Mouse (Mus musculus) cerebellum, adult 8-10 months (tissue): ENCODE data around the gene Madd.
"Not testable (repeated sequence)": the region's sequence is repeated elsewhere in the genome, so short reads cannot be mapped to it uniquely, and the experiment has no call there.

ENCODE experiments used
- DNase-seq: peaks from one replicate; pipeline ENCODE4 v3.0.0; 2022

Madd gene

DNA sequence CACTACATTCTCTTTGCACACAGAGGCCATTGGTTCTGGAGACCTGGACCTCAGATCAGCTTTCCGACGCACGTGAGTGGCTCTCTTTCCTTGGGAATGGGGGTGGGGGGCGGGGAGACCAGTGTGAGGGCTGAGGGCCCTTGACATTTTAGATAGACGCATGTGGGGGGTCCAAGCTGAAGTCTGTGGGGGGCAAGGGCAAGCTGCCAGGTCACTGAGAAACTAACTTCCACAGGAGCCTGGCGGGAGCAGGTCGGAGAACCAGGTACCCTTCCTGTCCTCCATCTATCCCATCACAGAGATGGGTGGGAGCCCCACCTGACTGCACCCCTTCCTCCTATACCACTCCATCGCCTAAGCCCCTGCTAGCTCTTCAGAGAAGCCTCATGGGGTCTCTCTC, 62.1 kb downstream of the Madd start:
- DNase-seq: no peak

DNA sequence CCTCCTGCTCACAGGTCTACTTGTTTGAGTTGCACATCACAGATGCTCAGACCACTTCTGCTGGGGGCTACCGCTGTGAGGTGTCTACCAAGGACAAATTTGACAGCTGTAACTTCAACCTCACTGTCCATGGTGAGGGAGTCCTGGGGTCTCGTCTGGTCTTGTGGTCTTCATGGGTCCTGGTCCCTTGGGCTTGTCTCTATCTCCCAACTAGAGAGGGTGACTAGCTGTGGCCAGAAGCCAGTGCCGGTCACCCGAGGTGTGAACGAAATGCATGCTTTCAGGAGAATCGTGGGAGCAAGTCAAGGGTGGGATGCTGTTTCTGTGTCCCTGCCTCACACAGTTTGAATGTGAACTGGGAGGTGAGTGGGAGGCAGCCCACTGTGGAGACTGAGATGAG, 62.6 kb downstream of the Madd start:
- no peak for DNase-seq

DNA sequence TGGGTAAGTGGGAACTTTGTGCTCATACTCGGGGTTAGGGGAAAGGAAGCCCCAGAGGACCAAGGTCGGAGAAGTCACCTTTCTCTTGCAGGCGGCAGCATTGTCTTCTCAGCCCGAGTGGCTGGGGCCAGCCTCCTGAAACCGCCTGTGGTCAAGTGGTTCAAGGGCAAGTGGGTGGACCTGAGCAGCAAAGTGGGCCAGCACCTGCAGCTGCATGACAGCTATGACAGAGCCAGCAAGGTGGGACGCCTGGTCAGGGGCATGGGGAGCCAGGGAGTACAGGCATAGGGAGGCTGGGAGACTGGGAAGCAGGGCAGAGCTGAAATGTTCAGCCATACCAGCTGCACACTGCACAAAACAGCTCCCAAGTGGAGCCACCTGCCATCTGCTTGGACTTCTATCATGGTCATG, 63.4 kb downstream of the Madd start:
- DNase-seq: peak; percentile 58

DNA sequence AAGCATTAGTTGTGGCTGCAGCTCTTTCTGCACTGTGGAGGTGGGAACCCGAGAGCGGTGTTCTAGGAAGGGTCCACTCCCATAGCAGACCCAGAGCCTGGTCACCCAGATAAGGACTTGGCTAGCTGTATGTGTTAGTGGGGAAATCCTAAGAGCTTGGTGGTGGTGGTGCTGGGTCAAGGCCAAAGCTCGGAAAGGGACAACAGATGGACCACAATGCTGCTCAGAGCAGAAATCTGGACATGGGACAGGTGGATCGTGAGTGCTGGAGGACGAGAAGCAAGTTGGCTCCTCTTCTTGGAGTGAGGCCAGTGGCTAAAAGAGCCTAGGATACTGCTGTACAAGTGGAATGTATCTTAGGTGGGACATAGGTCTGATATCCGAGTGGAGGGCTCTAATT, 64.1 kb downstream of the Madd start:
- DNase-seq: peak; percentile 95

DNA sequence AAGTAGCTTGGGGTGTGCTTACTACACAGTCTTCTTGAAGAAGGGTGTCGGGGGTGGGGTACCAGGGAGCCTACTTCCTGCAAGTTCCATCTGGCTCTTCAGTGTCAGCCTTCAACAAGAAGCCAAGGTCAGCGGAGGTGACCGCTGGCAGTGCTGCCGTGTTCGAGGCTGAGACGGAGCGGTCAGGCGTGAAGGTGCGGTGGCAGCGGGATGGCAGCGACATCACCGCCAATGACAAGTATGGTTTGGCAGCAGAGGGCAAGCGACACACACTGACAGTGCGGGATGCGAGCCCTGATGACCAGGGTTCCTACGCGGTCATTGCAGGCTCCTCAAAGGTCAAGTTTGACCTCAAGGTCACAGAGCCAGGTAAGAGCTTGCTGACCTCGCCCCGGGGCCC, 64.6 kb downstream of the Madd start:
- DNase-seq: peak; percentile 78

DNA sequence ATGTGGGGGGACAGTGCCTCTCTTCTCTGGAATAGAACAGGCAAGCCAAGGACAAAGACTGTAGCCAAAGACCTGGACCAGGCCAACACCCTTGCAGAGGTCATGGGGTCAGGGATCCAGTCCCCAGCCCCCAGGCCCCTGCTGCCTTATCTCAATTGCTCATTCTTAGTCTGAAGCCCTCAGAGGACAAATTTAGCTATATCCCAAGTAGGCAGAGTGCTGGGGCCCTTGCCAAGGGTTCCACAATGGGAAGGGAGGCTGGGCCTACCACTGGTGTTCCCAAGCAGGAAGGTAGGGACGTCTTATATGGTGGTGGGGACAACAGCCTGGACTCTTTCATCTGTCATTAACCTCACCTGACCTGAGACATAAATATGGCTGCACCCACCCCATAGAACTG, 65.0 kb downstream of the Madd start:
- no peak for DNase-seq

DNA sequence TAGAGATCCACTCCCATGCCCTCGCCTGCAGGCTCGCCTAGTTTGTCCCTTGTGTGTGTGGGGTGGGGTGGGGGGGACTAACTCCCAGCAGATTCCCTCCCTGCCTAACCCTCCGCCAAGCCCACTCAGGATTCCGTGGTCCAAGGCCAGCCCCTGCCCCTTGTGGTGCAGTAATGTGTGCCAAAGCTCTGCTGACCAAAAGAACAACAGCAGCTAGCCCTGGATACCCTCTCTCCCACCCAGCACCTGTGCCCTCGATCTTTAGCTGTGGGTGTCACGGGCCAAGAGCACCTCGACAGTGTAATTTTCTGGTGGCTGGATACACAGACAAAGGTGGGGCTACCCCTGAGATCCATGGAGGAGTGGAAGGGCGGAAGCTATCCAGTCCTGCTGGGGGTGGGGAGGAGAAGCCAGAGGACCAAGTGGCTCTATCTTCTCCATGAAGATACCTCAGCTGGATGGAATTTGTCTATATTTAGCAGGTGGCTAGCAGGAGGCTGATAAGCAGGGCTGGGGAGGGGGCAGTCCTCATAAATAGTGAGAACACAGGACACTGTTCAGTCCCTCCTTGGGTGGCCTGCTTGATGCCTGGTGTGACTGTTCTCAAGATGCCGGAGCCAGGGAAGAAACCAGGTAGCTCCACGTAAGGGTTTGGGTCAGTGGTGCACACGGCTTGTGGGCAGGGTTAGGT, 65.9 kb downstream of the Madd start, which contains the start of gene Mybpc3:
Gene Mybpc3, plus strand, starts transcription at position 560 of the 691 bp plus-strand sequence.
- DNase-seq: no peak

DNA sequence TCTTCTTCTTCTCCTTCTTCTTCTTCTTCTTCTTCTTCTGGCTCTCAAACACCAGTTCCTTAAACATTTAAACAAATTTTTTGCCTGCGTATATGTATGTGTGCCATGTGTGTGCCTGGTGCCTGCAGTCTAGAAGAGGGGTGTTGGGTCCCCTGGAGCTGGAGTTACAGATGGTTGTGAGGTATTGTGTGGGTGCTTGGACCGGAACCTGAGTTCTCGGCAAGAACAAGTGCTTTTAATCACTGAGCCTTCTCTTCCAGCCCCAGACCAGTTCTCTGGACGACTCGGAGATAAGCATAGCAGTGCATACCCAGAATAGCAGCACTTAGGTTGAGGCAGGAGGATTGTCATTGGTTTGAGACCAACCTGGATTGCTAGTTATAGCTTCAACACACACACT, 66.8 kb downstream of the Madd start:
- DNase-seq: no peak

DNA sequence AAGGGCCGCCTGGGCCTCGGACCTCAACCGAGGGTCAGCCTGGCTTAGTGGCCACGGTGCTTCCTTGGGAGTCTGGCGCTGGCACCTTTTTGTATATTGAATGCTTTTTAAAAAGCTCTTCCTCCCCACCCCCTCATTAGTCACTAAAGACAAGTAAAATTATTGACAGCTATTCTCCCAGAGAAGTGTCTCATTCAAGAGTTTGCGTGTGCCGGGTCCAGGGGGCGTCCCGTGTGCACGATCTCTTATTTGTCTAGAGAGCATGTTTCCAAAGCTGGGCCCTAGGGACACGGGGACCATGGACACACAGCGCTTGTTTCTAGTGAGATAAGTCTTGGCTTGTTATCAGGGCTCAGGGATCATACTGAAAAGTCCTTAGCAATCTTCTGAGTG, 68.1 kb downstream of the Madd start:
- DNase-seq: no peak

DNA sequence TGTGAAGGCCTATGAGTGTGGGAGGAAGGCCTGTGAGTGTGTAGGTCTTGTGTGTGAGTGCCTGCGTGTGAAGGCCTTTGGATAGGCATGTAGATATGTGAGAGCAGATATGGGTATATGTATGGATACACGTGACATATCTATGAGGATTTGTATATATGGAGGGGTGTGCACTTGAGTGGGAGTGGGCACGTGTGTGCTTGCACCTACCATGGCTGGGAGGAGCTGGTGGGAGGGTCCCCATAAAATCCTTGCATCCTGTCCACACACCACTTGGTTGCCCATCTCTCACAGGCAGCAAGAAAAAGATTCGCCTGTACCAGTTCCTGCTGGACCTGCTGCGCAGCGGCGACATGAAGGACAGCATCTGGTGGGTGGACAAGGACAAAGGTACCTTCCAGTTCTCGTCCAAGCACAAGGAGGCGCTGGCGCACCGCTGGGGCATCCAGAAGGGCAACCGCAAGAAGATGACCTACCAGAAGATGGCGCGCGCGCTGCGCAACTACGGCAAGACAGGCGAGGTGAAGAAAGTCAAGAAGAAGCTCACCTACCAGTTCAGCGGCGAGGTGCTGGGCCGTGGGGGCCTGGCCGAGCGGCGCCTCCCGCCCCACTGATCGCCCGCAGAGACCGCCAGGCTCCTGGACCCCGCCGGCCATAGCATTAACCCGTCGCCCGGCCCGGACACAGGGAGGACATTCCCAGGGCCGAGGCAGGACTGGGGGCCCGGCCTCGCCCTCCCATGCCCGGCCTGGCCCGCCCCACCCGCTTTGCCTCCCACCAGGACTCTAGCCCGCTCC, 68.7 kb downstream of the Madd start:
- peak; percentile 100 for DNase-seq

DNA sequence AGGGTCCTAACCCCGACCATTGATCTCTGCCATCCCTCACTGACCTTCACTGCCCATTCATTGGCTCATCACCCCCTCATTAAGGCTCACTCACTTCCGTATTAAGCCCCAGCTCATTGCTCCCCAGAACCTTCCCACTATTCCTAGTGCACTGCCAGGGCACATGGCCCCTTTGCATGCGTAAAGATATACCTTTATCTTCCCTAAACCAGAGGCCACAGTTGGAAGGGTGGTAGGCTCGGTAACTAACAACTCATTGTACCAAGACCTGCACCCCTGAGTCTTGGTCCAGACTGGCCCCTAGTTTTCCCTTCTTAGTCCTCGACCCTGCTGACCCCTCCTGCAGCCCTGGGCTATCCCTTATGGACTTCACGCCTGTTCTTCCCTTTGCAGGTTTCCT, 69.8 kb downstream of the Madd start:
- DNase-seq: no peak

DNA sequence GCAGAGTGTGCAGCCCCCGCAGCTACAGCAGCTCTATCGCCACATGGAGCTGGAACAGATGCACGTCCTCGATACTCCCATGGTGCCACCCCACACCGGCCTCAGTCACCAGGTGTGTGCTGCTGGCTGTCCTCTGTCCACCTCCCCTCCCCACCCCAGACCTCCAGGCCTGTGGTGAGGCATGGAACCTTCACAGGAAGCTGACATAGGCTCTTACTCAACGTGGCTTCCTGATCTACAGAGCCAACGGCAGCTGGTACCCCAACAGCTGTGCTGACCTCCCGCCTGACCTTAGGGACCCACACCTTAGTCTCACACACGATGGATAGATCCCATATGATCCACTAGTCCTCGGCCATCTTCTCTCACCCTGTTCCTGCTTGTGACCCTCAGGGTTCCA, 70.3 kb downstream of the Madd start:
- DNase-seq: no peak

DNA sequence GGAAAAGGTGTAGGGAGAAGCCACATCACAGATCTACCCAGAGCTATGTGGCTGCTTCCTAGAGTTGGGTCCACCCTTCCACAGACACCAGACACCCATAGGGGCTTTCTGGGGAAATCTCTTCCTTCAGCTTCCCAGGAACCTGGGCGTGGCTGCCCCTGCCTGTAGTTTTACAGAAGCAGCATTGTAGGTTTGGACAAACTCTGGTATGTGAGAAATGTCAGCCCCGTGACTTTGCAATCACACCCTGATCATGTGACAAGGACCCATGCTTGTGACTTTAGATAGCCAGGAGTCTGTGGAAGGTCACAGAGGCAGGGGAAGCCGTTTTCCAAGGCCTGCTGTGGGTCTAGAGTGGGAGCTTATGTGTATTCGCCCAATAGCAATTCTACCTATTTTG, 71.1 kb downstream of the Madd start:
- no peak for DNase-seq

DNA sequence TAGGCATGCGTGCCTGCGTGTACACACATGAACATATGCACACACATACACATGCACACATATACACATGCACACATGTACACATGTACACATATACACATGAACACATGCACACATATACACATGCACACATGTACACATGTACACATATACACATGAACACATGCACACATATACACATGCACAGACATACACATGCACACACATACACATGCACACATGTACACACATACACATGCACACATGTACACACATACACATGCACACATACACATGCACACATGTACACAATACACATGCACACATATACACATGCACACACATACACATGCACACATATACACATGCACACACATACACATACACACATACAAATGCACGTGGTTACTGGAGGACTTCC, 71.8 kb downstream of the Madd start:
- DNase-seq: not testable (repeated sequence)

DNA sequence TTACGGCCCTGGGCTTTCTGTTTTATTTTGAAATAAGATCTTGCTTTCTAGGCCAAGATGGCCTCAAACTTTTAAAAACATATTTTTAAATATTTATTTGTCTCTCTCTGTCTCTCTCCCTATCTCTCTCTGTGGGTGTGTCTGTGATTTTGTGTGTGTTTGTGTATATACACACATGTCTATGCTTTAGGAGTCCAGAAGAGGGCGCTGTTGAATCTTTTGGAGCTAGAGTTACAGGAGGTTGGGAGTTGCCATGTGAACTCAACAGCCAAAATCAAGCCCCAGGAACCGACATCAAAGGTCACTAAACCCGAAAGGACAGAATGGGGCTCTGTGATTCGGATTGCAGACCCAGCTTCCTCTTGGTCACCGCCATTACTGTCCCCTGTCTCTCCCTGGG, 73.2 kb downstream of the Madd start:
- no peak for DNase-seq

DNA sequence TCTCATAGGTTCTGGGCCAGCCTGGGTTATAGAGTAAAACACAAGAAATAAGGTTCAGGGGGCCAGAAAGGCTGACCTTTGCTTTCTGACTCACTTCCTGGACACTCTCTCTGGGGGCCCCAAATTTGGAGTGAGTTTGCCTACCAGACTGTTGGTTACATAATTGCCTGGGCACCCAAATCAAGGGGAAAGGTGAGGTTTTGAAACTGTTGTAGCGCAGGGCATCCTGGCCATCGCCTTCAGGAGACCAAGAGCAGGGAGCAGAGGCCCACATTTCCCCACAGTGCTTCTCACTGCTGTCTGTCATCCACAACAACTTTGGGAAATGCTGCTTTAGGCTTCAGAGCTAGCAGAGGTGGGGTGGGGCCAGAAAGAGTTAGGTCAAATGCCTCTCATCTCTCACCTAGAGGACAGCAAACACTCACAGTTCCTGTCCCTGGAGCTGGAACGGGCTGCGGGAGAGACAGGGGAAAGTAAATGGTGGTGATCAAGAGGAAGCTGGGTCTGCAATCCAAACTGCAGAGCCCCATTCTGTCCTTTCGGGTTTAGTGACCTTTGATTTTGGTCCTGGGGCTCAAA, 73.7 kb downstream of the Madd start:
- no peak for DNase-seq

DNA sequence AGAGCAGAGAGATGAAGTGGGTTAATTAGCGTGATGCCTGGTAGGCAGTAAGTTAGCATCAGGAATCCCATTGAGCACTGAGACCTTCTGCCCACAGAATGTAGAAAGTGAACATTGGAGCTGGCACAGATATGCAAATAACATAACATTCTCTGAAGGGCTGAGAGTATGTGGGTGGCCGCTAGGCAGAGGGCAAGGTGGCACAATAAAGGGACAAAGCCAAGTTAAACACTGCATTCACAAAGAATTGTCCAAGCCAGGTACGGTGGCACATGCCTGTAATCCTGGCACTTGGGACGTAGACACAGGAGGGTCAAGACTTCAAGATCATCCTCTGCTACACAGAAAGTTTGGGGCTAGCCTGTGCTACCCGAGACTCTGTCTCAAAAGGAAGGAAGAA, 74.4 kb downstream of the Madd start:
- DNase-seq: no peak

DNA sequence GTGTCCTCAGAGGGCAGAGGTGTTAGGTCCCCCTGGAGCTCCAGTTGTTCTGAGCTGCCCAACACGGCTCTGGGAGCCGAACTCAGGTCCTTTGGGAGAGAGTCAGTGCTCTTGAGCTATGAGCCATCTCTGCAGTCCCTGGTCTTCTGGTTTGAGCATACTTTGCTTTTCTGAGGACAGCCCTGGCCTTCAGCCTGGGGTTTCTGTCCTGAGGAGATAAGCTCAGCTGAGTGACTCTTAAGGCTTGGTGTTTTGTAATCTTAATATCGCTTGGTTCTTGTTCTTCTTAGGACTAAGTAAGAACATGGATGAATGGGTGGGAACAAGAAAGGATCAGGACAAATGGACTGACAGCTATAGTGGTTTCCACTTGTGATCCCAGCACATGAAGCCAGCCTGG, 75.5 kb downstream of the Madd start:
- DNase-seq: no peak

DNA sequence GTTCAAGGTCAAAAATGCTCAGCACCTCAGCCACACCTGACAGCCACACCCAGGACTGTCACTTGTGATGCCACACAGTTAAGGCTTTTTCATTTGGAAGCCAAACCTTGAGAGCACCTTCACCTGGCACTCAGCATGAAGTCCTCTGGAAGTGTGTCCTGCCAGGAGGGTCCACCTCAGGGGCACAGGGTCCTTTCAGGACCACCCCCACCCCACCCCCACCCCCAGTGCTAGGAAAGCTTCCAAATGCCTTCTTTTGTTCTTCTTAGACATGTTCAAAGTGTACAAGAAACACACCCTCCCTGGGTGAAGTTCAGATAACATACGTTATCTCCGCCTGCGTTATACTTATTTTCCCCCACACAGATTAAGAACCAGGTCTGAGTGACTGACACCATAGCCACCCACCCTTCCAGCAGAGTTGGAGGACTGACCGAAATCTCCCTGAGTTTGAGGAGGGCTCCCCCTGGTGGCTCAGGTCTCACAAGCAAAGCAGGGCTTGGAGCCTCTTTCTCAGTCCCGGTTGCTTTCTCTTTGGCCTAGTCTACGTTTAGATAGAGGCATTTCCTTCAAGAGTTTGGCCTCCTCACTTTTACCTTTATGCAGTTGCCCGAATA, 82.4 kb downstream of the Madd start:
- DNase-seq: peak; percentile 92

DNA sequence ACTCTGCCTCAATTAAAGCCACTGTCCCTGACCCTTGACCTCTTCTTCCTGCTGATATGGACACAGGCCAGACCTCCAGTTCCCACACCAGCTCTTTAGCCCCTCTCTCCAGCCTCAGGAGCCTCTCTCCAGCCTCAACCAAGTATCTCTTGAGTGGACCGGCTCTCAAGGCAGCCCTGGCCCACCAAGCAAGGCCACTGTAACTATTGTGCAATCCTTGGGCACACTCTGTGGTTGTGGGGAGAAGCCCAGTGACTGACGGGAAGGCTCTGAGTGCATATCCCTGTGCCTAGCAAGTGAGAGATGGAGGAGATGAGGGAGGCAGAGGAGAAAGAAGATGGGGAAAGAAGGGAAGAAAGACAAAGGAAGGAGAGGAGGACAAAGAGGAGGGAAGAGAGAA, 85.5 kb downstream of the Madd start:
- no peak for DNase-seq

DNA sequence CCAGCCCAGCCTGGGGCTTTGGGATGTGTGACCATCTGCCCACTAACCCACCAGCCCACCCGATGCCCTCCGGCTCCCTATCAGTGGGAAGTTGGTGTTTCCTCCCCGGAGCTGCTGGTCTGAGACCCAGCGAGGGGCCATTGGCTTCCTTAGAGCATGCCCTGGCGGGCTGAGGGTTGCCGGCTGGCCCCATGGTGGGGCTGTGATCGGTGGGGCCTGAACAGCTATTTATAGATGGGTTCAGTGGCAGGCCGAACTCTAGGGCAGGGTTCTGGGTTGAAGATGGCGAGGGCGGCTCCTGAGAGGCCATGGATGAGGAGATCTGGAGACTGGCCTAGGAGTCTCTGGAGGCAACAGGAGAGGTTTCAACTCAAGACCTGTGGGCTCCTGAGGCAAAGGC, 86.6 kb downstream of the Madd start:
- DNase-seq: no peak

DNA sequence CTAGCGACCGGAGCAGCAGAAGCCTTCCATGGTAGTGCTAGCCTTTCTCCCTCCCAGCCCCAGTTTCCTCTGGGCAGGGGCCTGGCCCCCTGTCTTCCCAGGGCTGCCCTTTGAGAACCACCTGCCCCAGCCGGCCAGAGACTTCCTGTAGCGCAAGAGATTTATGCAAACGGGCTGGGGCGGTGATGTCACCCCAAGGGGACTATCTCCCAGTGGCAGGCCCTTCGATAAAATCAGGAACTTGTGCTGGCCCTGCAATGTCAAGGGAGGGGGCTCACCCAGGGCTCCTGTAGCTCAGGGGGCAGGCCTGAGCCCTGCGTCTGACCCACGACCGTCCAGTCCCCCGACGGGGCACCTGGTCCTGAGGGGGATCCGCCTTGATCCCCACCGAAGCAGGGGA, 87.1 kb downstream of the Madd start:
- no peak for DNase-seq

DNA sequence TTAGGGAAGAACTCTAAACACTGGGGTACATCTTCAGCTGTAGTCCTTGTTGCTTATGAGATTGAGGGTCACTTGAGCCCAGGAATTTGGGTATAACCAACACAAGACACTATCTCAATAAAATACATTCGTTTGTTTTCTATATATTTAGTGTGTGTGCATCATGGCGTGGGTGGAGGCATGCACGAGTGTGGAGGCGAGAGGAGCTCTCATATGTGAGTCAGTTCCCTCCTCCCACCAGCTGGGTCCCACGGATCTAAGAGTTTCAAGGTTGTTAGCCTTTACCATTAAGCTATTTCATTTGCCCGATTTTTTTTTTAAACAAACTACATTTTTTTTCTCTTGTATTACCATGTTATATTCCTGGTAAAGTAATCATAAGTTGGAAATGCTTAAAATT, 92.8 kb downstream of the Madd start:
- no peak for DNase-seq

DNA sequence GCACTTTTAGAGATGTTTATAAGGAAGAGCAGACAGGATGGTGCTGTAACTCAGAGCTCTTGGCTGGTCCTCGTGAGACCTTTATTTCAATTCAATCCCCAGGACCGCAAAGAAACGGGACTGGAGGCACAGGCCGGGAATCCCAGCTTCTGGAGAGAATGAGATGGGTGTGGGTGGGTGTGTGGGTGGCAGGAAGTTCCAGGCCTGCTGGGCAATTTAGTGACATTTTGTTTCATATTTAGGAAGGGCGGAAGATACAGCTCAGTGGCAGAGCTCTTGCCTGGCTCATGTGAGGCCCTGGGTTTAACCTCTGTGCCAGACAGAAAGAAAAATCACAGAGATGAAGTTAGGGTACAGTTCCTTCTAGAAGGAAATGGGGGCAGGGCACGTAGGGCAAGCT, 93.4 kb downstream of the Madd start:
- no peak for DNase-seq
